Mouse (Mus musculus) E14TG2a.4 (cell line): Measurements from ENCODE around the gene Hoxb4.
A peak's percentile ranks its signal among the peaks of the same experiment; 100 is the strongest.

Experiments used
- CTCF ChIP-seq: conservative IDR thresholded peaks from 2 replicates; pipeline ENCODE4 v1.5.1; 2014; ENCODE audit warnings: low read length
- NANOG ChIP-seq: IDR thresholded peaks from 2 replicates; pipeline ENCODE4 v1.6.1; 2014; ENCODE audit warnings: borderline replicate concordance, low read length, mixed read lengths
- POU5F1 ChIP-seq: IDR thresholded peaks from 2 replicates; pipeline ENCODE4 v1.6.1; 2014; ENCODE audit warnings: low read length, borderline replicate concordance

DNA sequence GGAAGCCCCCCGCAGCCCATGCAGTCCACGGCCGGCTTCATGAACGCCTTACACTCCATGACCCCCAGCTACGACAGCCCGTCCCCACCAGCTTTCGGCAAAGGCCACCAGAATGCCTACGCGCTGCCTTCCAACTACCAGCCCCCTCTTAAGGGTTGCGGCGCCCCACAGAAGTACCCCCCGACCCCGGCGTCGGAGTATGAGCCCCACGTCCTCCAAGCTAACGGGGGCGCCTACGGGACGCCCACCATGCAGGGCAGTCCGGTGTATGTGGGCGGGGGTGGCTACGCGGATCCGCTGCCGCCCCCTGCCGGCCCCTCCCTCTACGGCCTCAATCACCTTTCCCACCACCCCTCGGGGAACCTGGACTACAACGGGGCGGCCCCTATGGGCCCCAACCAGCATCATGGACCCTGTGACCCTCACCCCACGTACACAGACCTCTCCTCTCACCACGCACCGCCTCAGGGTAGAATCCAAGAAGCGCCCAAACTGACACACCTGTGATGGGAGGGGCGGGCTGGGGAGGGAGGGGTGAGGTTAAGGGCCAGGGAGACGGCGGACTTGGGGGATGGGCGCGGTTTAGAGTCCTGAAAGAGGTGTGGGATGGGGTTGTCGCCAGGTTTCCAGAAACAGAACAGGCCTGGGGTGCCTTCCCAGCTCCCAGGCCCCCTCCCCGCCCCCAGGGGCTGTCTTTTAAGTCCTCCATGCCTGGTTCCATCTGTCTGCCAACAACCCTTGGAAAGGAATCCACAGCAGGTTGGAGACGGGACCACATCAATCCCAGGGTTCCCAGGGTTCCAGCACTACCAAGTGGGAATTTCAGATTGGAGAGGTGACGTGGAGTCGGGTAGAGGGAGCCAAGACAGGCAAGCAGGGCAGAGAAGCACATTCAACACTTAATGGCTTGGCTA is 28.1 kb downstream of the Hoxb4 start:
- no peak for TF ChIP-seq CTCF
- TF ChIP-seq POU5F1, result no peak
- 0 out of 2 replicates have a peak, but pooled peaks have one; percentile 42 for TF ChIP-seq NANOG
